Mouse (Mus musculus) kidney, adult 2 months (tissue): ENCODE measurements around the gene Ell. TPM values are rescaled to one million over a fixed set of nuclear protein-coding genes. Genes with fewer than 3 reads are reported as not detected.

ENCODE experiments used
- DNase-seq: peaks from one replicate; pipeline ENCODE4 v3.0.0; 2021
- H3K27ac ChIP-seq: fragments of 200-500 bp; 2 replicates; pipeline ENCODE4 v1.5.1; 2012; ENCODE audit warnings: low read depth, low read length, control low read depth, inconsistent platforms; ENCODE audit not compliant: insufficient read depth
- H3K27me3 ChIP-seq: fragments of 200-500 bp; replicated peaks from 2 replicates; pipeline ENCODE4 v1.6.1; 2012; ENCODE audit warnings: mild to moderate bottlenecking, moderate library complexity, low read length, inconsistent platforms; ENCODE audit not compliant: control insufficient read depth, insufficient read depth
- H3K36me3 ChIP-seq: fragments of 200-500 bp; 2 replicates; pipeline ENCODE4 v1.6.1; 2012; ENCODE audit warnings: mild to moderate bottlenecking, moderate library complexity, low read length, inconsistent platforms; ENCODE audit not compliant: control insufficient read depth, insufficient read depth
- H3K4me1 ChIP-seq: fragments of 200-500 bp; 2 replicates; pipeline ENCODE4 v1.6.1; 2011; ENCODE audit warnings: low read length; ENCODE audit not compliant: control insufficient read depth, insufficient read depth
- H3K4me3 ChIP-seq: fragments of 200-500 bp; 2 replicates; pipeline ENCODE4 v1.5.1; 2011; ENCODE audit warnings: mild to moderate bottlenecking, low read depth, low read length, control low read depth; ENCODE audit not compliant: insufficient read depth
- CTCF ChIP-seq: fragments of 200-500 bp; conservative IDR thresholded peaks from 2 replicates; pipeline ENCODE4 v1.5.1; 2011; ENCODE audit warnings: low read depth, mild to moderate bottlenecking, control low read depth, low read length, moderate library complexity, mixed read lengths; ENCODE audit not compliant: insufficient read depth, insufficient read length
- POLR2A ChIP-seq: fragments of 200-500 bp; IDR thresholded peaks from one replicate; pipeline ENCODE4 v1.6.1; 2011; ENCODE audit warnings: low read depth, low read length, control low read depth
- WGBS: fragments of 180-500 bp; shearing (Covaris S2); methylation state at CpG from one replicate; pipeline ENCODE4 v1.1.7; 2018; 5-methylcytosine and 5-hydroxymethylcytosine counted together
- polyA plus RNA-seq: library from polyadenylated mRNA; depleted of rRNA; stranded (reverse); fragments of >200 nt; gene quantifications from 2 replicates; pipeline ENCODE4 v1.2.3, GENCODE M21; 2012

The Ell gene
- polyA plus RNA-seq, 1 experiment = 16.4 TPM

DNA sequence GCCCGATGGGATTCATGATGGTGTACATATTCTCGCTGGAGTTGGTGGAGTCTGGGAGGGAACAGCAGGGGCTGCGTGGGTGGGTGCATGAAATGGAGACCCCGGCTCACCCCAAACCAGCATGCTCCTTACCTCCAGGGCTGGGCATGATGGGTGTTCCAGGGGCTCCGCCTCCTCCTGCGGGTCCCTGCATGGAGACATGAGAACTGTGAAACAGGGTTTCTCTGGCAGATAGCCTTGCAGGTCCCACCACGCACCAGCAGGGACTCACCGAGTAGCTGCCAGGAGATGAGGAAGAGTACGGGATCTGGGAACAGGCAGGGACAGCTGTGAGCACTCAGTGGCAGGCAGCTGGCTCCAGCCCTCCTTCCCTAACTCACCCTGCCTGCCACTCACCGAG, 59.5 kb downstream of the Ell start:
- Histone ChIP-seq H3K4me3 (no peak overlapping the region), H3K27ac (no peak overlapping the region), H3K27me3 (no peaks in the 10 kb centered on the region), H3K36me3 (no peaks in the 10 kb centered on the region), H3K4me1 (no peaks in the 10 kb centered on the region)
- DNase-seq = no peak
- no peak for TF ChIP-seq POLR2A
- TF ChIP-seq CTCF = no peak
- 43% methylated on average over 10 of the region's 10 CpGs for WGBS

- TF ChIP-seq POLR2A (no peak), CTCF (no peak)
- Histone ChIP-seq H3K36me3 (no peaks in the 10 kb centered on the region), H3K4me3 (no peak overlapping the region), H3K27ac (no peak overlapping the region), H3K27me3 (no peaks in the 10 kb centered on the region), H3K4me1 (no peaks in the 10 kb centered on the region)
- WGBS = 86% methylated on average over 12 of the region's 12 CpGs
- no peak for DNase-seq
These were observed 60.4 kb downstream of the Ell start for GRCm38 (mm10) chr8:70599507-70600290.

GRCm38 (mm10) chr8:70600473-70601270, 61.4 kb downstream of the Ell start:
- DNase-seq = peak; percentile 71
- Histone ChIP-seq H3K4me1 (no peaks in the 10 kb centered on the region), H3K27ac (peak overlapping the region; percentile 45; the same call in 1 of the 2 replicates), H3K27me3 (no peaks in the 10 kb centered on the region), H3K36me3 (no peaks in the 10 kb centered on the region), H3K4me3 (no peak overlapping the region)
- TF ChIP-seq POLR2A (no peak), CTCF (no peak)
- 40% methylated on average over 10 of the region's 10 CpGs for WGBS

DNA sequence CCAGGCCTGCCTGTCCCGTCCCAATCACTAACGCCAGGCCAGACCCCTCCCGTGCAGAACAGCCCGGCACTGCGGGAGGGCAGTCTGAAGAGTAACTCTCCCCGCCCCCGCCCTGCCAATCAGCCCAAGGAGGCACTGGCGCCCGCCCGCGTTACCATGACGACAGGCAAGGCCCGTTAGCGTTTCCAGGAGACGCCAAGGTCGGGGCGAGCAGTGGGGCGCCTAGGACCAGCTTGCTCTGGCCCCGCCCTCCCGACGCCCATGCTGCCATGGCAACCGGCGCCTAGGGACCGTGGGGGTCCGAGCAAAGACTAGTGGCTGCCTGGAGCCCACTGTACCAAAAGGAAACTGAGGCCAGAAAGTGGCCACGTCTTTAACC, 62.0 kb downstream of the Ell start:
- Histone ChIP-seq H3K36me3 (no peaks in the 10 kb centered on the region), H3K4me1 (no peaks in the 10 kb centered on the region), H3K4me3 (no peak overlapping the region), H3K27me3 (no peaks in the 10 kb centered on the region), H3K27ac (no peak overlapping the region)
- WGBS = 6% methylated on average over 26 of the region's 26 CpGs
- DNase-seq = peak; percentile 91
- TF ChIP-seq POLR2A (no peak), CTCF (no peak)

DNA sequence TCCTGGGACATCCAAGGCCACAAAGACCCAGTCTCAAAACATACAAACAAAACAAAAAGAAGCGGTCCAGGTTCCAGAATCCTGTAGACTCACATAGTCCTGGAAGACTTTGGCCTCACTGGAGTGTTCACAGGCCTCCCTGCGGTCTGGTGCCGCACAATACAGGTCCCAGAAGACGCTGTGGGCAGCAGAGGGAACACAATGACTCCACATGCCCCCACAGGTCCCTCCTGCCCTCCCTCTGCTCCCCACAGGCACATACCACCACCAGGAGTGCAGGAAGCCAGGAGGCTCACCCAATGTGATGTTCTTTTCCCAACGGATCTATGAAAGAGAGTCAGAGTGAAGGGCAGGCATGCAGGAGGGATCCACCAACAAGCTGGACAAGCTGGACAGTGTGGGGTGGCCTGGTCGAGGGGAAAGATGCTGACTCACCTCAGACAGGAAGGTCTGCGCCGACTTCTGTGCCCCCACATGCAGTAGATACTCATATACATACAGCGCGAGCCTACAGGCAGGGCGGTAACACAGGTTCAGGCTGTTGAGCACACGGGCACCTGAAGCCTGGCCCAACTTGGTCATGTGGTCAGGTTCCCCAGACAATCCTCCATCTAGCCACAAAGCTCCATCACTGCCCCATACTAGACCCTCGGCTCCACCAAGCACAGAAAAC, 63.0 kb downstream of the Ell start:
- H3K27ac ChIP-seq = no peak overlapping the region
- TF ChIP-seq POLR2A (no peak), CTCF (no peak)
- H3K36me3 ChIP-seq = no peaks in the 10 kb centered on the region
- no peak for DNase-seq
- no peak overlapping the region for H3K4me3 ChIP-seq
- H3K4me1 ChIP-seq = no peaks in the 10 kb centered on the region
- WGBS = 93% methylated on average over 13 of the region's 13 CpGs
- no peaks in the 10 kb centered on the region for H3K27me3 ChIP-seq

DNA sequence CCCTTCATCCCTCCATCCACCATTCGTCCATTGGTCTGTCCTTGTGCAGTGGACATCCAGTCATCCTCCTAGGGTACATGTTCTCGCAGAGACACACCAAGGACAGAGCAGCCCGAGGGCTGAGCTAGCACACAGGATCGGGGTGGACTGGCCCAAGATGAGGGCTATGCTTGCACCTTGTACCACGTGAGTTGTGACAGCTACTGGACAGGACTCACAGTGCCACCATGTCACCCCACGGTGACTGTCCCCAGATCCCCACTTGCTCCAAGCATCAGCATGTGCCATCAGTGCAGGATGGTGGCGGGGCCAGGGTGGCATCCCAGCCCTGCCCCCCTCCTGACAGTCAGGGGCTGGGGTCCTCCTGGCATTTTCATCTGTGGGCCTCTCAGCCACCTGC, 65.3 kb downstream of the Ell start:
- no peak overlapping the region for H3K27ac ChIP-seq
- DNase-seq = no peak
- peaks cover 5% of the 10 kb centered on the region; the same call in 1 of the 2 replicates for H3K4me1 ChIP-seq
- TF ChIP-seq CTCF (no peak), POLR2A (no peak)
- H3K4me3 ChIP-seq = no peak overlapping the region
- no peaks in the 10 kb centered on the region for H3K36me3 ChIP-seq
- no peaks in the 10 kb centered on the region for H3K27me3 ChIP-seq
- WGBS = 78% methylated on average over 7 of the region's 7 CpGs
